Mouse (Mus musculus) myocyte (in vitro differentiated cells): ENCODE measurements around the gene Zc2hc1b. TPM values are rescaled to one million over a fixed set of nuclear protein-coding genes. Genes with fewer than 3 reads are reported as not detected.

Source experiments
- H3K27me3 ChIP-seq: one replicate; pipeline ENCODE4 v1.6.1; 2011; ENCODE audit not compliant: control insufficient read depth, insufficient read depth, insufficient read length
- H3K36me3 ChIP-seq: one replicate; pipeline ENCODE4 v1.6.1; 2011; ENCODE audit not compliant: control insufficient read depth, insufficient read depth
- H3K4me2 ChIP-seq: one replicate; pipeline ENCODE4 v1.6.1; 2011; ENCODE audit warnings: low read depth, control low read depth
- H3K4me3 ChIP-seq: one replicate; pipeline ENCODE4 v1.5.1; 2011; ENCODE audit warnings: mild to moderate bottlenecking, control low read depth, moderate library complexity
- H3K79me2 ChIP-seq: one replicate; pipeline ENCODE4 v1.6.1; 2011; ENCODE audit not compliant: control insufficient read depth, insufficient read depth
- H3ac ChIP-seq: one replicate; pipeline ENCODE4 v1.6.1; 2011; ENCODE audit not compliant: control insufficient read depth, insufficient read length
- CEBPB ChIP-seq: IDR thresholded peaks from 2 replicates; pipeline ENCODE4 v1.6.1; 2011; ENCODE audit warnings: mild to moderate bottlenecking, moderate library complexity; ENCODE audit not compliant: poor library complexity, insufficient read depth, severe bottlenecking
- E2F4 ChIP-seq: IDR thresholded peaks from one replicate; pipeline ENCODE4 v1.6.1; 2011; ENCODE audit warnings: mild to moderate bottlenecking, control low read depth, moderate library complexity; ENCODE audit not compliant: insufficient read depth
- MAX ChIP-seq: IDR thresholded peaks from one replicate; pipeline ENCODE4 v1.6.1; 2011; ENCODE audit warnings: low read depth, mild to moderate bottlenecking, control low read depth
- MYOD1 ChIP-seq, 3 experiments: IDR thresholded peaks; one replicate each; pipeline ENCODE4 v1.6.1; 2011; ENCODE audit warnings: control low read depth in 2 of 3, low read depth in 2 of 3, mild to moderate bottlenecking in 2 of 3, moderate library complexity in 1 of 3; ENCODE audit not compliant: insufficient read length in 2 of 3, control insufficient read depth in 1 of 3
- MYOG ChIP-seq, 3 experiments: IDR thresholded peaks; one replicate each; pipeline ENCODE4 v1.6.1; 2011; ENCODE audit warnings: control low read depth in 2 of 3, low read depth in 2 of 3, mild to moderate bottlenecking in 2 of 3; ENCODE audit not compliant: insufficient read length in 2 of 3, control insufficient read depth in 1 of 3, insufficient read depth in 1 of 3
- POLR2A ChIP-seq: IDR thresholded peaks from one replicate; pipeline ENCODE4 v1.6.1; 2011; ENCODE audit warnings: low read depth, mild to moderate bottlenecking, control low read depth, moderate library complexity; ENCODE audit not compliant: insufficient read length
- POLR2AphosphoS2 ChIP-seq: IDR thresholded peaks from one replicate; pipeline ENCODE4 v1.6.1; 2011; ENCODE audit warnings: low read depth, control low read depth; ENCODE audit not compliant: insufficient read length
- REST ChIP-seq: IDR thresholded peaks from one replicate; pipeline ENCODE4 v1.6.1; 2011; ENCODE audit warnings: mild to moderate bottlenecking, control low read depth, moderate library complexity; ENCODE audit not compliant: insufficient read depth, insufficient read length
- SRF ChIP-seq: IDR thresholded peaks from one replicate; pipeline ENCODE4 v1.6.1; 2011; ENCODE audit warnings: low read depth; ENCODE audit not compliant: control insufficient read depth, insufficient read length
- TCF12 ChIP-seq: IDR thresholded peaks from one replicate; pipeline ENCODE4 v1.6.1; 2011; ENCODE audit warnings: mild to moderate bottlenecking, control low read depth; ENCODE audit not compliant: poor library complexity, insufficient read depth, severe bottlenecking
- TCF3 ChIP-seq: IDR thresholded peaks from one replicate; pipeline ENCODE4 v1.6.1; 2011; ENCODE audit warnings: low read depth, control low read depth; ENCODE audit not compliant: insufficient read length
- USF1 ChIP-seq: IDR thresholded peaks from one replicate; pipeline ENCODE4 v1.6.1; 2011; ENCODE audit warnings: low read depth, mild to moderate bottlenecking, control low read depth, moderate library complexity
- polyA plus RNA-seq: library from polyadenylated mRNA; unstranded; fragments of >200 nt; fragmentation: generic; extraction: Trizol; gene quantifications from one replicate; pipeline ENCODE4 v1.2.1, GENCODE M21; 2012; ENCODE audit warnings: missing spikeins

Gene Zc2hc1b
- polyA plus RNA-seq, 1 experiment, result not detected

- Histone ChIP-seq H3K27me3 (peaks cover 5% of the 10 kb centered on the region), H3K4me3 (no peak overlapping the region), H3K36me3 (no peaks in the 10 kb centered on the region), H3K79me2 (no peaks in the 10 kb centered on the region), H3K4me2 (no peak overlapping the region), H3ac (no peak overlapping the region)
- TF ChIP-seq CEBPB, result no peak
- TF ChIP-seq MYOG (IDR thresholded peaks at IDR 0.05; ENCODE audit: control insufficient read depth in 1 of 3, insufficient read depth in 1 of 3, insufficient read length in 2 of 3, low read depth in 2 of 3), result no peak
- no peak for TF ChIP-seq MAX
- no peak for TF ChIP-seq TCF3
- no peak for TF ChIP-seq POLR2A
- TF ChIP-seq POLR2AphosphoS2, result no peak
- TF ChIP-seq REST, result no peak
- no peak for TF ChIP-seq MYOD1 (IDR thresholded peaks at IDR 0.05; ENCODE audit: control insufficient read depth in 1 of 3, insufficient read length in 2 of 3, low read depth in 2 of 3)
- no peak for TF ChIP-seq TCF12
- no peak for TF ChIP-seq E2F4
- TF ChIP-seq SRF, result no peak
Observed at GRCm38 (mm10) chr10:13109781-13110180, 68.0 kb downstream of the Zc2hc1b start.

GRCm38 (mm10) chr10:13108847-13109246, 69.0 kb downstream of the Zc2hc1b start:
- Histone ChIP-seq H3K36me3 (no peaks in the 10 kb centered on the region), H3ac (no peak overlapping the region), H3K27me3 (no peaks in the 10 kb centered on the region), H3K4me3 (no peak overlapping the region), H3K79me2 (no peaks in the 10 kb centered on the region), H3K4me2 (no peak overlapping the region)
- TF ChIP-seq MYOG (IDR thresholded peaks at IDR 0.05; ENCODE audit: control insufficient read depth in 1 of 3, insufficient read depth in 1 of 3, insufficient read length in 2 of 3, low read depth in 2 of 3), result no peak
- no peak for TF ChIP-seq TCF12
- no peak for TF ChIP-seq TCF3
- TF ChIP-seq USF1, result no peak
- no peak for TF ChIP-seq SRF
- TF ChIP-seq REST, result no peak
- TF ChIP-seq E2F4, result no peak
- TF ChIP-seq MYOD1 (IDR thresholded peaks at IDR 0.05; ENCODE audit: control insufficient read depth in 1 of 3, insufficient read length in 2 of 3, low read depth in 2 of 3), result no peak
- no peak for TF ChIP-seq POLR2A
- no peak for TF ChIP-seq POLR2AphosphoS2
- no peak for TF ChIP-seq MAX

GRCm38 (mm10) chr10:13108021-13108548, 69.7 kb downstream of the Zc2hc1b start:
- H3K36me3 ChIP-seq, result no peaks in the 10 kb centered on the region
- H3K27me3 ChIP-seq, result no peaks in the 10 kb centered on the region
- no peak overlapping the region for H3K4me2 ChIP-seq
- H3K79me2 ChIP-seq, result no peaks in the 10 kb centered on the region
- no peak overlapping the region for H3K4me3 ChIP-seq
- no peak overlapping the region for H3ac ChIP-seq
- TF ChIP-seq MYOG (IDR thresholded peaks at IDR 0.05; ENCODE audit: control insufficient read depth in 1 of 3, insufficient read depth in 1 of 3, insufficient read length in 2 of 3, low read depth in 2 of 3), result no peak
- no peak for TF ChIP-seq MYOD1 (IDR thresholded peaks at IDR 0.05; ENCODE audit: control insufficient read depth in 1 of 3, insufficient read length in 2 of 3, low read depth in 2 of 3)
- no peak for TF ChIP-seq POLR2AphosphoS2
- TF ChIP-seq MAX, result no peak
- no peak for TF ChIP-seq TCF12
- TF ChIP-seq POLR2A, result no peak
- no peak for TF ChIP-seq CEBPB
- no peak for TF ChIP-seq E2F4
- TF ChIP-seq TCF3, result no peak
- no peak for TF ChIP-seq SRF

- H3ac ChIP-seq, result no peak overlapping the region
- H3K79me2 ChIP-seq, result no peaks in the 10 kb centered on the region
- no peaks in the 10 kb centered on the region for H3K27me3 ChIP-seq
- no peaks in the 10 kb centered on the region for H3K36me3 ChIP-seq
- no peak overlapping the region for H3K4me3 ChIP-seq
- H3K4me2 ChIP-seq, result no peak overlapping the region
- no peak for TF ChIP-seq POLR2AphosphoS2
- TF ChIP-seq POLR2A, result no peak
- TF ChIP-seq TCF12, result no peak
- no peak for TF ChIP-seq CEBPB
- TF ChIP-seq TCF3, result no peak
- TF ChIP-seq MYOG (IDR thresholded peaks at IDR 0.05; ENCODE audit: control insufficient read depth in 1 of 3, insufficient read depth in 1 of 3, insufficient read length in 2 of 3, low read depth in 2 of 3), result no peak
- TF ChIP-seq MYOD1 (IDR thresholded peaks at IDR 0.05; ENCODE audit: control insufficient read depth in 1 of 3, insufficient read length in 2 of 3, low read depth in 2 of 3), result no peak
- no peak for TF ChIP-seq SRF
- TF ChIP-seq USF1, result no peak
- no peak for TF ChIP-seq REST
- TF ChIP-seq MAX, result no peak
- TF ChIP-seq E2F4, result no peak
Observed at GRCm38 (mm10) chr10:13106909-13107624, 70.8 kb downstream of the Zc2hc1b start.
